Mouse (Mus musculus) common myeloid progenitor, adult 5-6 weeks (primary cell): ENCODE data around the gene Gm43552. TPM values are rescaled to one million over a fixed set of nuclear protein-coding genes. Genes with fewer than 3 reads are reported as not detected.
A peak's percentile ranks its signal among the peaks of the same experiment; 100 is the strongest.

Source experiments
- ATAC-seq: replicated peaks from 2 replicates; pipeline ENCODE4 v1.8.0; 2016; ENCODE audit warnings: low read depth, mild to moderate bottlenecking, moderate TSS enrichment, inconsistent platforms; ENCODE audit not compliant: poor library complexity, severe bottlenecking
- total RNA-seq: library from RNA; stranded (forward); fragments of 200-1000, 187-1606 nt; gene quantifications from 2 replicates; pipeline ENCODE4 v1.2.3, GENCODE M21; 2017

Gm43552 gene
- total RNA-seq, 1 experiment from 2014 or later = not detected

DNA sequence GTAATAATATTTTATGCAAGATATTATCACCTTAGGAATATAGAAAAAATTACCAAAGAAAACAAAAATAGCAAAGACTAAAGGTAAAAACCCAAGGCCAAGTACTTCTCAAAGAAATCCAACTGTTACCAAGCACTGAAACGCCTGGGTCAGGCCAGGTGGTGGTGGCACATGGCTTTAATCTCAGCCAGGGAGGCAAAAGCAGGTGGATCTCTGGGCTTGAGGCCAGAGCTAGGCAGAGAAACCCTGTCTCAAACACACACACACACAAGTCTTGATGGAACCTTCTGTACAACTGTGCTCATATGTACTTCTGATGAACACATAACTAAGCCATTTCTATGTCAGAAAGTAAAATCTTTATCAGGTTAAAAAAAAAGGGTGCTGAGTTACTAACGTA is 44.8 kb downstream of the Gm43552 start:
- ATAC-seq = no peak

DNA sequence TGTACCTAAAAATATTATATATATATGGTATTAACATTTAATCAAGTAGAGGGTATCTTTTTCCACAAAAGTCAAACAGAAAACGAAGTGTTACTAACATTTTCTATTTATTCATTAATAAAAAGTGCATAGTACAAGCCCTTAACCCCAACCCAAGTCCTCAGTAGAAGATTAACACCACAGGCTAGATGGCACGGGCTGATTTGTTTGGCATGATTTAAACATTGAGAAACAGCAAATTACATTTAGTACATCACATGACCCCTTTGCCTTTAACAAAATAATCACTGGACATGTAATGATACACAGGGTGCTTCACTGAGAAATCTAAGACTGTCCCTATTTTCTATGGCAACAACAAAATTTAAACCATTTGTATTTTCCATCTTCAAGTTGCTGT is 45.9 kb downstream of the Gm43552 start:
- ATAC-seq = no peak

DNA sequence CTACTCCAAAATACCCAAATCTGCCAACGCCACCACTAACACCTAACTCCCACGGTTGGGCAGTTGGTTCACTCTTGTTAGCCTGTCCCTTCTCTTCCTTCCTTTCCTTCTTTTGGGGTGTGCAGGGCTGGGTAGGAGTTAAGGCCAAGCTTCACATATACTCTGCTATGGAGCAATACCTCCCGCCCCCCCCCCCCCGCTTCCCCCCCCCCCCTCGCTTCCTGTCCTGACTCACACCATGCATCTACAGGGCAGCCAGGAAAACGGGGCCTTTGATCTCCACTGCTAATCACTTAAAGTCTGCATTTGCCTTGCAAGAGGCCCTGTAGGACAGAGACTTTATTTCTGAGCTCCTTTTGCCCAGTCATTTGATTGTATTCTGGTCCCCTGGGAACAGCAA is 47.7 kb downstream of the Gm43552 start:
- 0 out of 2 replicates have a peak, but pooled peaks have one; percentile 18 for ATAC-seq

DNA sequence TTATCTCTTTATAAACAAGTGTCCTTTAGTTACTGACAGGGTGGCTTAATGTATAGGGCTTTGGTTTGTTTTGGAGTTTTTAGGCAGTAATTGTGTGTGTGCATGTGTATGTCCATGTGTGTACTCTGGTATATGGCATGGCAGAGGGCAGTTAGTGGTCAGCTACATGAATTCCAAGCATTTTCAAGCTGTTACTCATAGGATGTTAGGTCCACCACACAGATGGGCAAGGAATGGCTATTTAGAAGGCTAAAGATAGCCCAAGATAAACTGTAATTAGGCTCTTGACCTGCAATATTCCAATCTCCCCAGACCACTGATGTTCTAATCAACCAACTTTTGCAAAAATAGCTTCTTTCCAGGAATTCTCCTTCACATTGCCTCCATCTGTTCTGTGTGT is 54.6 kb downstream of the Gm43552 start:
- ATAC-seq = no peak

DNA sequence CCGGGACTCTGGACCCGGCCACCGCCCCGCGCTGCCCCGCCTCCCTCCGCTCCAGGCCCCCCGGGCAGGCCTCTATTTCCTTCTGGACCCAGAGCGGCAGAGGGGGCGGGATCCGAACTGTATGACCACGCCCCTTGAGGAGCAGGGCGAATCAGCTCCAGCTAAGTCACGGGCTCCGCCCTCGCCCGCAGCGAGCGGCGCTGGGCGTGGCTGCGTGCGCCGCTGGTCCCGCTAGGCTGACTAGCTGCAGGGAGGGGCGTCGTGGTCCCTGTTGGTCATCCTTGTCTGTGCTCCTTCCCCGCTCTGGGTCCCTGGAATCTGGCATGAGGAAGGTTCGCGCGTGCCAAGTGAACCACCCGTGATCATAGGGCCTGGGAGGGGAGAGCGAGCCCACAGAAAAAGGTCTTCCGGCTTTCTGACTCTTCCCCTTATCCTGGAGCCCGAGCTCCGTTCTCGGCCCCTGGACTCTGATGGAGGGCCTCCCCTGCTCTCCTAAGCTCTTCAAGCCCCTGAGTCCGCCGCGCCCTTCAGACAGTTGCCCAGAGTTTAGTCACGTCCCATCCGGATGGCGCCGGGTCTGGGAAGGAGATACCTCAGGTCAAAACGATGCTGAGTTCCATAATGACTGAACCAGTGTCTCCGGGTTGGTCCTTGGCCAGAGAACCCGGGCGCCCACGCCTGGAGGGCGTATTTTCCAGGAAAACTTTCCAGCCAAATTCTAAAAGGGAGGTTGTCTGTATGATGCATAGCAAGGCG is 56.6 kb downstream of the Gm43552 start, which contains the start of gene Ugdh:
TSS of gene Ugdh (minus strand) at position 144 of the 756 bp plus-strand sequence.
- peak; percentile 95 for ATAC-seq

DNA sequence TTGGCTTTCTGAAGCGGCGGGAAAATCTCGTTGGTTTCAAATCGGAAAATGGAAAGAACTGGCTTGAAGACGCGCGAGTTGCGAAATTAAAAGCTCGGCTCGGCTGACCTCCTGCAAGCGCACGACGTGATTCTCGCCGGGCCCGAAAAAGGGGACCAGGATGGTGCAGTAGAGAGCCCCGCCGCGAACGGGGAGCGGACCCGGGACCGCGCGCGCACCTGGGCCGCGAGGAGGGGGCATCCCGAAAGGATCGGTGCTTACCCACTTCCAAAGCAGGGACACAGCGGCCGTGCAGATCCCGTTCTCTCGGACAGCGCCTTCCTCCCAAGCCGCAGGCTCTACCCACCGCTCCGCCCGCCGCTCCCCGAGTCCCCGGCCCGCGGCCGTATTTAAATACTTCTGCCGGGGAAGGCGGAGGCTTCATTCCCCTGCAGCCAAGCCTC is 57.2 kb downstream of the Gm43552 start:
- peak; percentile 0; the same call in 1 of the 2 replicates for ATAC-seq

DNA sequence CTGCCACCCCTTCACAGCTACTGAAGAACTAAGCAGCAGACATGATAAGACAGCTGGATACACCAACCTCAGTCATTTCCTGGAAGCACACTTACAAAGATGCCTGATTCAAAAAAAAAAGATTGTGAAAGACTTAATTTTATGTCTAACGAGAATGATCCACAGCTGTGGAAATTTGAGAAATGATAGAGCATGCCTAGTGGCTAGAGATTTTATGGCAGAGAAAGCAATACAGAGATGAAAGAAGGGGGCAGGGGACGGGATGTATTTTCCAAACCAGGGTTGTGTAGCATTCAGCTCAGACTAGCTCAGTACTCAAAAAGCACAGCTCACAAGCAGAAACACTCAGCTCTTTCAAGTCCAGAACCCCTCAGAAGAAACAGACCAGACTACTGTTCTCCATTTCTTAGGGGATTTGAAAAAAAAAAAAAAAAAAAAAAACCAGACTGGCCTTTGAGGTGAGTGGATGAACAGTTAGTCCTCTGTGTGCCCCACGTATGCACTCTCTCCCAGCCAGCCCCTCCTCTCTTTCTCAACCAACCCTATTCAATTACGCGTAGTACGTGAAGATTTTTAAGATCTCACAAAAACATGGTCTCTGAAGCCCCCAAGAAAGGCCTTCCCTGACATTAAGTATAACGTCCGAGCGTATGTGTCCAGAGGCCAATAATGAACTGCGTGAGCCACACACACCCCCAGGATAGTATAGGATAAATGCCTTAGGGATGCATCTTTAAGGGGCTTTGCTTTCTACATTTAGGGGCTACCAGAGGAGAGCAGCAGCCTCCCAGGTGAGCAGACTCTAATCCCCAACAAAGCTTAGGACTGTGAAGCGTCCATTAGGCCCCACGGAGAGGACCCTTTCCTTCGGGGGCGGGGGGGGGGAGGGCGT is 57.9 kb downstream of the Gm43552 start:
- peak; percentile 20; the same call in 1 of the 2 replicates for ATAC-seq

DNA sequence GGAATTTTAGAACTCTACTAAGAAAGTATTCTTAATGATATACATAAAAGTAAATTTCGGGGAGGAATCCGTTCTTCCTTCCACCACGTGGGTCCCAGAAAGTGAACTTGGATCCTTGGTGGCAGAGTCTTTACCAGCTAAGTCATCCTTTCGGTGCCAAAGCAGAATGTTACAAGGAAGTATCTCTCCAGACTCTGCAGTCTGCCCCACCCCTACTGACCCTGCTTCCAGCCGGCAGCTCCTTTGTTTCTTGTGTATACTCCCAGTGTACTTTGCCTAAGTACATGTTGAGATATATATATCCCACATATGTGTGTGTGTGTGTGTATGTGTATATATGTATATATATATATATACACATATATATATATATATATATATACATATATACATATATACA is 63.2 kb downstream of the Gm43552 start:
- ATAC-seq = no peak

DNA sequence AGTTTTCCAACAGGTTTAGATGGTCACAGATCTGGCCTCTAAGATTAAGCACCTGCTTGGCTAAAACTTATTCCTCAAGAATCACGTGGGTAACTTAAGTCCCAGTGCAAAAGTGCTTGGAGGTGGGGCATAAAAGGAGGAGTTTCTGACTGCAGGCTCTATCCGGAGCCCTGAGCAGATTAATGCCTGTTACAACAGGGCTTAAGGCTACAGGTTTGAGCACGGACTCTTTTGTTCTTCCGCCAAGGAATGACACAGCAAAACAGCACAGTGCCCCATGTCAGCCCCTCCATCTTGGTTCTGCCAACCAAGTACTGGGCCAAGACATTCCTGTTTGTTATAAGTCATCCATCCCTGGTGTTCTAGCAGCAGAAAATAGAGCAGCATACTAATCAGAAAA is 64.3 kb downstream of the Gm43552 start:
- ATAC-seq = 0 out of 2 replicates have a peak, but pooled peaks have one; percentile 25

DNA sequence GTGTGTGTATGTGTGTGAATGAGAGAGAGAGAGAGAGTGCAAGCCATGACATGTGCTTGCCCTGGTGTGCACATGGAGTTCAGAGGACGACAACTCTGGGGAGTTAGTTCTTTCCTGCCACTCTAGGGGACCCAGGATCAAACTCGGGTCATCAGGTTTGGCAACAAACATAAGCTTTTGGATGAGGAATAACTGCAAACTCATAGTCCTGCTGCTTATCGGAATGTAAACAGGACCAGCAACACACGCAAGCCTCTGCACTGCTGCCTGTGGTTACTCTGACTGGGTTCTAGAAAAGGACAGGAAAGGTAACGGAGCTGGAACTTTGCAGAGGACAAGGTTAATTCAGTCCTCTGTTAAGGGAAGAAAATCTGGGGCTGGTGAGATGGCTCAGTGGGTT is 67.4 kb downstream of the Gm43552 start:
- ATAC-seq = no peak

DNA sequence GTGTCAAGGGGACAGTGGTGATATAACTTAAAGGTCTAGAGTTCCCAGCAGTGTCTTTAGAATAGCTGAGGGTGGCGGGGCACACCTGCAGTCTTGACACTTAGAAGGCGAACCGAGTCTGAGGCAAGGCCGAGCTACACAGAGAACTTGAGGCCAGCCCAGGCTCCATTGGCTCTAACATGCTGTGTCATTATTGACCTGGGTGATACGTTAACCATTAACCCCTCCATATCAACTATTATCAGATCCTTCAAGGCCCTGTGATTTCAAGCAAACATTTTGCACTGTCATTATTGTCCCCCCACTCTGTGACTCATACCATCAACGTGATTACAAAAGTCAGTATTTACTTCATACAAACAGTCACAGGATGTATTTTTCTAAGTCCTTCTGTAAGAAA is 68.4 kb downstream of the Gm43552 start:
- ATAC-seq = no peak

DNA sequence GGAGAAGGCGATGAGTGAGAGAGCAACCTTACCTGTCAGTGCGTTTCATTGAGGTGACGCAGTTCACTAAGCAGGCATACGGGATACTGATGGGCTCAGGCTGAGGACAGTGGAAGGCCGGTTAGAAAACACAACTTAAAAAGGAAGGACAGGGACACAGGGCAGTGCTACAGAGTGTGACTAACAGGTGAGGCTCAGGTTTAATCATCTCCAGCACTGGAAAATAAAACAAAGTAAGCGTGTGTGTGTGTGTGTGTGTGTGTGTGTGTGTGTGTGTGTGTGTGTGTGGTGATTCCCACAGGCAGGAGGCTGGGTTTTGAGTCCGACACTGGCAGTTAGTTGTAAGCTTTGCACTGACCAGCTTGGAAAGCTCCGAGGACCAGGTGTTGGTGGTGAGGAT is 69.8 kb downstream of the Gm43552 start:
- ATAC-seq = no peak

DNA sequence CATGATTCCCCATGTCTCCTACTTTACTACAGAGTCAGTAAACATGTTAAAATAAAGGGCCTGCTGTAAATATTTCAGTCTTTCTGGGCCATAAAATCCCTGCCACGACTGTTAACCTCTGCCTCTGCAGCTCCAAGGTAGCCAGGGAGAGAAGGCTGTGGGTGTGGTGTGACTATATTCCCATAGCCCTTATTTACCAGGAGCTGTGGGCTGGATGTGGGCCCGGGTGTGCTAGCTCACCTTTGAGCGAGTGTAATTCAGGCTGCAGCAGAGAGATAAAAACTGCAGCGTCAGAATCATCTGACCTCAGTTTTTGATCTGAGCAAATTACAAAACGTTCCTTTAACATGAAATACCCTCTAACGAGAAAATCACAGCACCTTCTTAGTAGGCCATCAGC is 71.8 kb downstream of the Gm43552 start:
- no peak for ATAC-seq

DNA sequence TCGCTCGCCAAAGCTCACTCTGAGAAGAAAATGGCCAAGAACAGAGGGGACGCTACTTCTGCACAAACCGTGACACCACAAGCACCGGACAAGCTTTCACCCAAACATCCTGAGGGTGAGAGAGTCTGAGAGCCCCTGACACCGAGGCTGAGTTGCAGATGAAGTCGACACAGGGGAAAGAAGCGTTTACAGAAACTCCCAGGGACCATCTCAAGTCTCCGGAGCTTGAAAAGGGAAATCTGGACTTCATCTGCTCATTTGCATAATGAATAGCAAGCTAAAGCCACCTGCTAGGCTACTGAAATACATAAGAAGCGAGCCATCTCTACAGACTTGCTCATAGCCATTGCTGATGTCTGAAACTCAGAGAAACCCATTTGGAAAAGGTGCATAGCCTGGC is 73.5 kb downstream of the Gm43552 start:
- no peak for ATAC-seq

DNA sequence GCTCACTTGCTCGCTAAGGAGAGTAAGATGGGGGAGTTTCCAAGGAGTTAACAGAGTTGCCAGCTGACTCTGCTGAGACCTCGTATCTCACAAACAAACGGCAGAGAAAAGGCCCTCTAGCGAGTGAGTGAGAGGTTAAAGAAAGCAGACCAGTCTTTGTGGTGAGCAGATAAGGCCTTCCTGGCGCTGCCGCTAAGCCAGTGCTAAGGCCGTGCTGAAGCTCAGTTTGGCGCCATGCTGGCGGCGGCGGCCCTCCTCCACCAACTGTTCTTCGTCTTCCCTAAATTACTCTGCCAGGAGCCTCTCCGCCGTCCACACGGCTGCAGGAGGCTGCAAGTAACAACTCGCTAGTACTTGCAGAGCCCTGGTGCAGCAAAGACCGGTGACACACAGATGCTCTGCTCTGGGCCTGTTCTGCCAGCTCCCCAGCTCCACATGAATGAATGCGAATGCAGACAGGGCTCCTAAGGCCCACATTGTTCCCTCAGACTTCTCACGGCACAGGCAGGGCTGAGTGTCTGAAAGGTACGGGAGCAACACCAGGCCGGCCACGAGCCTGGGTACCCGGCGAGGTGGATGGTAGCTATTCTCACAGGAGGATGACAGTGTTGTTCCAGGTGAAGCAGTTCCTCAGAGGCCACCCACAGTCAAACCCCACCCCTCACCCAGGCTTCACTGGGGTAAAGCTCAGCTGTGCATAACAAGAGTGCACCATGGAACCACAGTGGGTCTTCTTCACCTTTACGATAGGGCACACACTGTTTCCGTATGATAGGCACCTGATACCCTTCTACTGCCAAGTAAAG is 76.8 kb downstream of the Gm43552 start:
- ATAC-seq = peak; percentile 86

DNA sequence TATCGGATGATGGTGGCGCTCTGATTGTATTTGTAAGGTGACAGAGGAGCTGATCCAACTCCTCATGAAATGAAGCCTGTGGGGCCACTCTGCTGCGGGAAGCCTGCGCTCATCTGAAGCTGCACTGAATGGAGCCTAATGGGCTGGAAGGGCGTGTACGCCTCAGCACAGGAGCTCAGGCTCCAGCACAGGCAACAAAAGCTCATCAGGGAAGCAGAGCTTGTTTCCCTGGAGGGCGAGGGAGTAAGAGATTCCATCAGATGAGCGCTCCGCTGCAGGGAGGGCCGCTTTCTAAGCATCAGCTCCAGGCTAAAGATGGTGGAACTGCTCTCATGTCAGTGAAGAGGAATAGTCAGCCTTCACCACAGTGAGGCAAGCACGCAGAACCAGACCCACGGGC is 84.6 kb downstream of the Gm43552 start:
- ATAC-seq = no peak

DNA sequence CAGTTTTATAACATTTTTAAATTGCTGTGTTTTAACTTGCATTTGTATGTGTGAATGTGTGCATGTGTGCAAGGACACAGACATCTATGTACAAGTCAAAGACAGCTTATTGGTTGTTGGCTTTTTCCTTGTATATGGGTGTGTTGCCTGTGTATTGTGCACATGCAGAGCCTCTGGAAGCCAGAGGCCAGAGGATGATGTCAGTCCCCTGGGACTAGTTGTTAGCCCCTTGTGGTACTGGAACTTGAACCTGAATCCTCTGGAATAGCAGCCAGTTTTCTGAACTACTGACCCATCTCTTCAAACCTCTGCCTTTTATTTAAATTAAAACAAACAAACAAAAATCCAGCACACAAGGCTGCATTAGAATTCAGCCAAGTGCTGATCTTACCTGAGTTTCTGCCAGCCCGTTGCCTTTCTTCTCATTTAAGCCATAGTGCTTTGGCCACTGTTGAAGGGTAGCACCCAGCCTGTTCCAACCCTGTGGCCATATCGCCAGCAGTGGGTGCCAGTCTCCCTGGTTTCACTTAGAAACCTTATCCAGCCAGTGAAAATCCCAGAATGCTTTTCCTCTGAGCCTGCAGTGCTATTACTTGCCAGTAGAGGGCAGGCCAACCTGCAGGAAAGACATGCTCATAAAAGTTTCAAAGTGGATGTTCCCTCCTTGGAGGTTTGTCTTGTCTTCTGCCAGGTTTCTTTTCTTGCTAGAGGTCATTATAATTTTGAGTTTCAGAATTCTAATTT is 91.2 kb downstream of the Gm43552 start:
- peak; percentile 99 for ATAC-seq

DNA sequence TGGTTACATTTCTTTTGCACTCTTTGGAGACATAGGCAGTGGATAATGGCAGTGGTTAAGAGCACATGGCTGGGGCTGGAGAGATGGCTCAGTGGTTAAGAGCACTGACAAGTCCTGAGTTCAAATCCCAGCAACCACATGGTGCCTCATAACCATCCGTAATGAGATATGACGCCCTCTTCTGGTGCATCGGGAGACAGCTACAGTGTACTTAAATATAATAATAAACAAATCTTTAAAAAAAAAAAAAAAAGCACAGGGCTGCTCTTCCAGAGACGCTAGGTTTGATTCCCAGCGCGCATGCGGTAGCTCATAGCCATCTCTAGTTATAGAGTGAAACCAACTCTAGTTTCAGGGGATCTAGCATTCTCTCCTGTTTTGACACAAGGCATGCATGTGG is 98.2 kb downstream of the Gm43552 start:
- ATAC-seq = no peak

DNA sequence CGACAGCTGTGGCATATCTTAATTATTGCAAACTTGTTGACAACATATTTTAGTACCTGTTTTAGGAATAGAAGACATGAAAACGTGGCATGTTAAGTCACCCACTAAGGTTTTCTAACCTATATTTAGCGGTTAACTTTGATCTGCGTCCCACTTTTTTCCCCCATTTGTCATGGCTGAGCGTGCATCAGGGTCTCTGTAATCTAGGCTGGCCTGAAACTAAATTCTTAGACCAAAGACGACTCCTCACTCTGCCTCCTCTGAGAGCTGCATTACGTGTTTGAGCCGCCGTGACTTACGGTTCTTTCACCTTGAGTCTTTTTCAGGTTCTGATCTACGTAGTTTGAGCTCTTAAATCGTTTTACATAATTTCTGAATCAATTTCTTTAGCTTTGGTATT is 100.9 kb downstream of the Gm43552 start:
- ATAC-seq = peak; percentile 28; the same call in 1 of the 2 replicates
